Mouse (Mus musculus) midbrain, embryonic 12.5 days (tissue): Measurements from ENCODE around the gene Map3k7cl. TPM values are rescaled to one million over a fixed set of nuclear protein-coding genes. Genes with fewer than 3 reads are reported as not detected.
A peak's percentile ranks its signal among the peaks of the same experiment; 100 is the strongest.

ENCODE experiments used
- ATAC-seq: fragments of 200-750 bp; cut with Nextera tagmentation; 2 replicates; pipeline ENCODE4 v1.8.0; 2017; ENCODE audit warnings: low read depth, moderate TSS enrichment, moderate library complexity; ENCODE audit not compliant: low FRiP score
- H3K27ac ChIP-seq: fragments of 300-500 bp; sonication (generic); replicated peaks from 2 replicates; pipeline ENCODE4 v1.5.1; 2016; ENCODE audit warnings: mild to moderate bottlenecking
- H3K27me3 ChIP-seq: fragments of 300-500 bp; sonication (generic); 2 replicates; pipeline ENCODE4 v1.6.1; 2016; ENCODE audit warnings: mild to moderate bottlenecking
- H3K36me3 ChIP-seq: fragments of 300-500 bp; sonication (generic); 2 replicates; pipeline ENCODE4 v1.6.1; 2016
- H3K4me1 ChIP-seq: fragments of 300-500 bp; sonication (generic); 2 replicates; pipeline ENCODE4 v1.6.1; 2016
- H3K4me2 ChIP-seq: fragments of 300-500 bp; sonication (generic); replicated peaks from 2 replicates; pipeline ENCODE4 v1.6.1; 2016; ENCODE audit warnings: mild to moderate bottlenecking, moderate library complexity
- H3K4me3 ChIP-seq: fragments of 300-500 bp; sonication (generic); 2 replicates; pipeline ENCODE4 v1.5.1; 2016; ENCODE audit warnings: mild to moderate bottlenecking
- H3K9ac ChIP-seq: fragments of 300-500 bp; sonication (generic); replicated peaks from 2 replicates; pipeline ENCODE4 v1.6.1; 2016; ENCODE audit warnings: mild to moderate bottlenecking, moderate library complexity
- H3K9me3 ChIP-seq: fragments of 300-500 bp; sonication (generic); 2 replicates; pipeline ENCODE4 v1.6.1; 2016; ENCODE audit warnings: mild to moderate bottlenecking
- WGBS: fragments of 180-500 bp; shearing (Covaris S2); methylation state at CpG from one replicate; pipeline ENCODE4 v1.1.7; 2016; 5-methylcytosine and 5-hydroxymethylcytosine counted together
- polyA plus RNA-seq: library from polyadenylated mRNA; unstranded; fragments of >200 nt; fragmentation: Nextera tagmentation; extraction: Ambion mirVana; gene quantifications from 2 replicates; pipeline ENCODE4 v1.2.1, GENCODE M21; 2016

Gene Map3k7cl
- polyA plus RNA-seq, 1 experiment from 2014 or later: not detected

DNA sequence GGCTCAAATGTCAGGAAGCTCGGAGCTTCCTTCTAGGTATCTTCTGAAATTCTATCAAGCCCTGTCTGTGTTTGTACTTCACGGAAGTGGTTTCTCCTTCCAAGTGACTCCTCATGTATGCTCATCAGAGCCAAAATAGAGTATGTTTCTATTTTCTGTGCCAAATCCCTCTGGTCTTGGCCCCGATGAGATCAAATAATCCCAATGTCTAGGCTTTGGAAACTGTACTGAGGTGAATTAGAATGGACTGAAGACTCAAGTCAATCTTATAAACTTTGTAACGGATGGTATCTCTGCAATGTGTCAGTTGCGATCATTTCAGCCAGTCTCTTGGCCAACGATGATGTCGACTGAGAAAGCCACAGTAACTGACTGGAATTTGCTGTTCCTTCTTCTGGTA, 15.1 kb downstream of the Map3k7cl start:
- Histone ChIP-seq H3K4me3 (no peak overlapping the region), H3K27ac (no peak overlapping the region), H3K9ac (no peak overlapping the region), H3K4me1 (no peaks in the 10 kb centered on the region), H3K36me3 (no peaks in the 10 kb centered on the region), H3K9me3 (no peaks in the 10 kb centered on the region), H3K27me3 (no peaks in the 10 kb centered on the region), H3K4me2 (no peak overlapping the region)
- WGBS: 94% methylated on average over 7 of the region's 7 CpGs
- ATAC-seq: no peak

DNA sequence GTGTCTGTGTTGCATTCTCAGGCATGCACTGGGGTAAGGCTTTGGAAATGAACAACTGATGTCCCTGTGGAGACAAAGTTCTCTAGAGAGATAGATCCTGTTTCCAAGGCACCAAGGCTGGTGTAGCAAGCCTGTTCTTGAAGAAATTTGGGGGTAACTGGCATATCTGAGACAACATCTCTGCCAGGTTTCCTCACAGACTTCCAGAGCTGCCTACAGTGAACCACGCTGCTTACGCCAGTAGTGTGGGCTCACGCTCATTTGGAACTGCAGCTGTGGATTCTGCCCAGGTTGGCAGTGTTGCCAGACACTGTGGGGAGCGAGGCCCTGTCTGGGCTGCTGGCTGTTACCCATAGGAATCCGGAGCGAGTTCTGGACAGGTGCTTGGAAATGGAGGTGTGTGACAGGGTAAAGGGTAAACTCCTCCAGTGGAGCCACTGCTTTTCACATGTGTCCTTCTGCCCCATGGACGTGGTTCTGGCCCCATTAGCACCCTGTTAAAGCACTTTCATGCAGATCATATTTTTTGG, 16.5 kb downstream of the Map3k7cl start:
- no peak overlapping the region for H3K4me2 ChIP-seq
- no peak overlapping the region for H3K9ac ChIP-seq
- no peaks in the 10 kb centered on the region for H3K36me3 ChIP-seq
- H3K4me3 ChIP-seq: no peak overlapping the region
- ATAC-seq: no peak
- no peaks in the 10 kb centered on the region for H3K4me1 ChIP-seq
- no peak overlapping the region for H3K27ac ChIP-seq
- no peaks in the 10 kb centered on the region for H3K9me3 ChIP-seq
- H3K27me3 ChIP-seq: no peaks in the 10 kb centered on the region
- 91% methylated on average over 7 of the region's 7 CpGs for WGBS

DNA sequence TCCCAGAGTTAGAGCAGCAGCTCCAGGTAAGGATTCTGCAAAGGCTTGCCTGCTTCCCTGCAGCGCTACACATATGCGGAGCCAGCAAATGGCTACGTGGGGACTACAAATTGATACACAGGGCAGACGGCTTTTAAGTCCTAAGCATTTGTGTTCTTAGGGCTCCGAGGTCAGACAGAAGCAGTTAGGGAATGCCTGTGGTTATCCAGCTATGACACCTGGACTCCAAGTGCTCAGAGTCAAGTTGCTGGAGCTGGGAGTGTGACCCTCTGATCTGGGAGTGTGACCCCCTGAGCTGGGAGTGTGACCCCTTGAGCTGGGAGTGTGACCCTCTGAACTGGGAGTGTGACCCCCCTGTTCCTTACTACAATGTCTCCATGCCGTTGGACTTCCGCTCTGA, 17.2 kb downstream of the Map3k7cl start:
- H3K27me3 ChIP-seq: no peaks in the 10 kb centered on the region
- H3K9ac ChIP-seq: no peak overlapping the region
- no peak overlapping the region for H3K27ac ChIP-seq
- ATAC-seq: no peak
- H3K9me3 ChIP-seq: no peaks in the 10 kb centered on the region
- H3K4me3 ChIP-seq: no peak overlapping the region
- H3K4me2 ChIP-seq: no peak overlapping the region
- no peaks in the 10 kb centered on the region for H3K4me1 ChIP-seq
- 74% methylated on average over 7 of the region's 7 CpGs for WGBS
- H3K36me3 ChIP-seq: no peaks in the 10 kb centered on the region

DNA sequence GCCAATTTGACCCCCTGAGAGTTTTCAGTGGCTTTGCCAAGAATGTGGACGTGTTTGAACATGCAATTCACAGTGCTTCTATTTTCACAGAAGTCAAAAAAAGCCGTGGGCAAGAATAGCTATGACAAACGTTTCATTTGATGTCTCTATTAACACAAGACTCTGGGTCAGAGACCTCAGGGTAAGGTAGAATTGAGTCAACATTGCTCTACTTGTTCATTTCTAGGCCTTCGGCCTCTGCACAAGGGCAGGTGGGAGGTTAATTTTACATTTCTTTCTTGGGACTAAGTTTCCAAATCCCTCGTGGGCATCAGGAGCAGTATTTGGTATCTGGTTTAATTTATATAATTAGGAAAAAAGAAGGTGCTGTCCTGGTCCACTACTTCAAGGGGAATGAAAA, 20.3 kb downstream of the Map3k7cl start:
- Histone ChIP-seq H3K4me3 (no peak overlapping the region), H3K9ac (no peak overlapping the region), H3K27me3 (no peaks in the 10 kb centered on the region), H3K36me3 (no peaks in the 10 kb centered on the region), H3K4me2 (no peak overlapping the region), H3K9me3 (no peaks in the 10 kb centered on the region), H3K4me1 (no peaks in the 10 kb centered on the region), H3K27ac (no peak overlapping the region)
- no peak for ATAC-seq
- WGBS: 76% methylated on average over 5 of the region's 5 CpGs

DNA sequence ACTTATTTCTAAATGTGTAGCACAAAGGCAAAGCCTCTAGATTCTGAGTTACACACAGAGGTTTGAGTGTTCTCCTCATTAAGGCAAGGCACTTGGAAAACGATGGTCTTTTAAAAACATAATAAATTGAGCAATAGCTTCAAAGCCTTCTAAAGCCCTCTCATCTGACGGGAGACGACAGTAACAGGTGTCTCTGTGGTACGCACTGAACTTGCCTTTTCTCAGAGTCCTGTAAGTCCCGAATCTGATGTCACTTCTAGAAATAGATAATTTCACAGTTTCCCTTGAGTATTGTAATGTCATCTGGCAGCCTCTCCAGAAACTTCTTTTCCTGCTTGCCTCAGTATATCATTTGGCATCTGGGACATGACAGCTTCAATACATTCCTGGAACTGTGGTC, 21.0 kb downstream of the Map3k7cl start:
- Histone ChIP-seq H3K27ac (no peak overlapping the region), H3K9ac (no peak overlapping the region), H3K36me3 (no peaks in the 10 kb centered on the region), H3K4me2 (no peak overlapping the region), H3K4me1 (no peaks in the 10 kb centered on the region), H3K27me3 (no peaks in the 10 kb centered on the region), H3K4me3 (no peak overlapping the region), H3K9me3 (no peaks in the 10 kb centered on the region)
- WGBS: 82% methylated on average over 5 of the region's 5 CpGs
- ATAC-seq: no peak

DNA sequence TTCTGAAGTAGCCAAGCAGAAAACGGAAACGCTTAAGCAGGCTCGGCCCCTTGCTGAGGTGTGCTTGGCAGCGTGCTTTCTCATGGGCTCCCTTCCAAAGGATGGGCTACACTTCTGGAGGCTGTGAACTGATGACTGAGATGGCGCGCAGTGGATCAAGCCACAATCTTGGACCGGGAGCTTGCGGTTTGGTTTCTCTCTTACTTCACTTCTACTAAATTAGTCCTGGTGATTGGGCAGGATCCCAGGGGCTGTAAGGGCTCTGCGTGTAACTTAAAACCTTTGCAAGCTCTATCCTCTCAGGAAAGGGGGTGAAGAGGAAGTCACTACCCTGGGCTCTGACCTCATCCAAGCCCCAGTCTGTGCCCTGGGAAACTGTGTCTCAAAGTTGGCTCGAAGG, 22.5 kb downstream of the Map3k7cl start:
- H3K27me3 ChIP-seq: no peaks in the 10 kb centered on the region
- WGBS: 76% methylated on average over 10 of the region's 10 CpGs
- no peak overlapping the region for H3K4me2 ChIP-seq
- H3K27ac ChIP-seq: no peak overlapping the region
- H3K9ac ChIP-seq: no peak overlapping the region
- no peaks in the 10 kb centered on the region for H3K4me1 ChIP-seq
- H3K36me3 ChIP-seq: no peaks in the 10 kb centered on the region
- no peak overlapping the region for H3K4me3 ChIP-seq
- no peak for ATAC-seq
- no peaks in the 10 kb centered on the region for H3K9me3 ChIP-seq

DNA sequence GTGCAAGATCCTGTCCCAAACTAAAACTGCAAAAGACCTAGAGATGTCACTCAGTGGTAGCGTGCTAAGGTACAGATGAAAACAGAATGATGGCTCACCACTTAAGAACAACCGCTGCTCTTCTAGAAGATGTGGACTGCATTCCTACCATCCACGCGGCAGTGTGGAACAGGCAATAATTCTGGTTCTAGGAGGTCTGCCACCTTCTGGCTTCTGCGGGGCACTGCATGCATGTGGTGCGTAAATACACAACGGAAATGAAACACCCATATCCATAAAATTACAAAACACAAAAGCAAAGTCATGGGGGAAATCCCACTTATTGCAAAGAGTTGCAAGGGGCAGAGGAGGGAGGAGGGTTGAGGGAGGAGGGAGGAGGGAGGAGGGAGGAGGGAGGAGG, 25.8 kb downstream of the Map3k7cl start:
- Histone ChIP-seq H3K4me1 (no peaks in the 10 kb centered on the region), H3K4me2 (no peak overlapping the region), H3K36me3 (no peaks in the 10 kb centered on the region), H3K27ac (no peak overlapping the region), H3K4me3 (no peak overlapping the region), H3K27me3 (no peaks in the 10 kb centered on the region), H3K9me3 (no peaks in the 10 kb centered on the region), H3K9ac (no peak overlapping the region)
- no peak for ATAC-seq
- WGBS: 86% methylated on average over 7 of the region's 7 CpGs

DNA sequence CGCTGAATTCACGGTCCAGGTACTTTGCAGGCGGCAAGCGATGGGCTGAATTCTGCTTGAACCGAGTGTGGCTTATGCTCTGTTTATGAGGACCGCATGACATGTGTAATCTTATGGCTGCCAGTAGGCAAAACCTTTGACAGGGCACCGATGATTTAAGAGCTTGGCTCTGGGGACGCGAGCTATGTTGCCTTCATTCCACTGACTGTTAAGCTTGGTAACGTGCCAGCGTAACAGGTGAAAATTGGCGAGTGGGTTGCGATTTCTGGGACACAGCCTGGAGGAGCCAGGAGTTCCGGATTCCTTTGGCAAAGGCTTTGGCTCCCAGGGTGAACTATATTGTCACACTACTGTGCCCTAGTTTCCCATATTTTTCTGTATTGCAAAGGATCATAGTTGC, 26.3 kb downstream of the Map3k7cl start:
- 82% methylated on average over 14 of the region's 14 CpGs for WGBS
- ATAC-seq: no peak
- no peaks in the 10 kb centered on the region for H3K36me3 ChIP-seq

DNA sequence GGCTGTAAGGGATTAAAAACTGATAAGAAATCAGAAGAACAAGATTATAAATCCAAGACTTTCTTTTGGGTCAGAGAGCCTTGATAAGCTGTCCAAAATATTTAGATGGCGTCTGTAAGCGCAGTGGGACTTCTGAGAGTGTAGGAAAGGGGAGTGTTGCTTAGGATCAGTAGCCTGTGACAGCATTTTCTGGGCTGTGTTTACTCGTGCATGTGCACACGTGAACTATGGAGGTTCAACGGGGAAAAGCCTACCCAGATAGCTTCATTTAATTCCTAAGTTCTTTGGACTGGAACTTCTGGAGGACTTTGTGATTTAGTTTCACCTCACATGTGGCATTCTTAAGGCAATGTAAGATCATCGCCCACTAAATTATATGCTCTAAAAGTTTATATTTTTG, 29.6 kb downstream of the Map3k7cl start:
- ATAC-seq: no peak
- H3K4me2 ChIP-seq: no peak overlapping the region
- no peaks in the 10 kb centered on the region for H3K36me3 ChIP-seq
- H3K9ac ChIP-seq: no peak overlapping the region
- H3K27me3 ChIP-seq: no peaks in the 10 kb centered on the region
- no peaks in the 10 kb centered on the region for H3K9me3 ChIP-seq
- no peak overlapping the region for H3K27ac ChIP-seq
- no peak overlapping the region for H3K4me3 ChIP-seq
- WGBS: 85% methylated on average over 6 of the region's 6 CpGs
- H3K4me1 ChIP-seq: no peaks in the 10 kb centered on the region

More for the DNA sequence above, 26.3 kb downstream of the Map3k7cl start:
- H3K27ac ChIP-seq: no peak overlapping the region
- no peaks in the 10 kb centered on the region for H3K9me3 ChIP-seq
- no peaks in the 10 kb centered on the region for H3K27me3 ChIP-seq
- H3K4me3 ChIP-seq: no peak overlapping the region
- no peak overlapping the region for H3K9ac ChIP-seq
- H3K4me1 ChIP-seq: no peaks in the 10 kb centered on the region
- no peak overlapping the region for H3K4me2 ChIP-seq

DNA sequence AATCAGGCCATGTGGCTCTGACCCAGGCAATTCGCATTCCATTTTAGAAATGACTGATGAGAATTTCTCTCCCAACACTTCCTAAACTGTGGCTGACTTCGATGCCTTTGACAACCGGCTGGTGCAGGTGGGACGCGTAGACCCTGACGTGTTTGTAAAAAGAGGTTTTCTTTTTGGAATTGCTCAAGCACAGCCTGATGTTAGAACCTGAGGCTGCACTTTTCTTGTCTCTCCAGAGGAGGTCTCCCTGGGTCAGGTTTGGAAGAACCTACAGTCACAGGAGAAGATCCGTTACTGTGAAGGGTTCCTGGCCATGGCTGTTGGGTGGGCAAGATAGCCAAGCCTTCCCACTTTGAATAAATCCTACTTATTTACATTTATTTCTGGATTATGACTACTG, 31.5 kb downstream of the Map3k7cl start:
- H3K9me3 ChIP-seq: no peaks in the 10 kb centered on the region
- H3K4me1 ChIP-seq: no peaks in the 10 kb centered on the region
- H3K27ac ChIP-seq: no peak overlapping the region
- H3K4me2 ChIP-seq: no peak overlapping the region
- no peak overlapping the region for H3K9ac ChIP-seq
- ATAC-seq: no peak
- H3K27me3 ChIP-seq: no peaks in the 10 kb centered on the region
- no peaks in the 10 kb centered on the region for H3K36me3 ChIP-seq
- H3K4me3 ChIP-seq: no peak overlapping the region
- WGBS: 84% methylated on average over 7 of the region's 7 CpGs

DNA sequence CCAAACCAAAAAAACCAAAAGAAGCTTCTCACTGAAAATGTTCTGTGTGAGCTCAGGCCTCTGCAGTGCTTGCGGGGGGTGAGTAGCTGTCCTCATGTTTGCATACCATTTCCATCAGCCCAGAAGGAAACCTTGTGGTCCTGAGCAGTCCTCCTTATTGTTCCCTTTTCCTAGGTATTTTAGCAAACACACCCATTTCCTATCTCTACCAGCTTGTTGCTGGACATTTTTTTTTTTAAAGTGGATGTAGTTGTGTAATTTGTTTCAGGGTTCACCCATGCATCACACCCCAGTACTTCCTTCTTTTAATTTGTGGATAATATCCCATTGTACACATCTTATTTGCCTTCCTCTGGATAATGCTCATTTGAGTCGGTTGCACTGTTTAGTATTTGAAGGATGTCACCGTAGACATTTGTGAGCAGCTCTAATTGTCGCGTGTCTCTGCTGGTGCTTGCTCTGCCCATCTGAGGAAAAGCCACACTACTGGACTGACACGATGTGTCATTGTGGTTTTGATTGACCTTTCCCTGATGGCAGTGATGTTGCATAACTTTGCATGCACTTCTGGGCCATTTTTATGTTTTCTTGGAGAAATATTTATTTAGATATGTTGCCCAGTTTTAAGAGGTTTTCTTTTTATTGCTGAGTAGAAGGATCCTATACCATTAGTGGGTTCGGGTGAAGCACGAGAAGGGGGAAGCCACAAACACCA, 32.6 kb downstream of the Map3k7cl start:
- no peak overlapping the region for H3K9ac ChIP-seq
- no peak for ATAC-seq
- H3K36me3 ChIP-seq: no peaks in the 10 kb centered on the region
- 93% methylated on average over 8 of the region's 8 CpGs for WGBS
- no peaks in the 10 kb centered on the region for H3K9me3 ChIP-seq
- no peak overlapping the region for H3K4me3 ChIP-seq
- H3K27me3 ChIP-seq: no peaks in the 10 kb centered on the region
- no peaks in the 10 kb centered on the region for H3K4me1 ChIP-seq
- H3K27ac ChIP-seq: no peak overlapping the region
- H3K4me2 ChIP-seq: no peak overlapping the region

DNA sequence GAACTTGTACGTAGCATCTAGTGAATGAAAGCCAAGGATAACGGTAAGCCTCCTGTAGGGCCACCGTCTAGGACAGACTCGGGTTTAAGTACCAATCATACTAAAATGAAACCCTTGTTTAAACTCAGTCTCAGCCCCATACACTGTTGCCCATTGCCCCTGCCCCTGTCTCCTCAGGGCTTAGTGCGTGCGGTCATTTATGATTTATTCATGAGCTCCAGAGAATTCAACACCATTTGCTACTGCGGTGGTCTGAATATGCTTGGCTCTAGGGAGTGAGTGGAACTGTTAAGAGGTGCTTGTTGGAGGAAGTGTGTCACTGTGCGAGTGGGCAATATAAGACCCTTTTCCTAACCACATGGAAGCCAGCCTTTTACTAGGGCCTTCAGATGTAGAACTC, 34.7 kb downstream of the Map3k7cl start:
- no peaks in the 10 kb centered on the region for H3K27me3 ChIP-seq
- H3K4me1 ChIP-seq: no peaks in the 10 kb centered on the region
- WGBS: 65% methylated on average over 8 of the region's 8 CpGs
- no peak overlapping the region for H3K27ac ChIP-seq
- peak; percentile 80 for ATAC-seq
- H3K4me2 ChIP-seq: no peak overlapping the region
- no peak overlapping the region for H3K9ac ChIP-seq
- H3K9me3 ChIP-seq: no peaks in the 10 kb centered on the region
- no peak overlapping the region for H3K4me3 ChIP-seq
- no peaks in the 10 kb centered on the region for H3K36me3 ChIP-seq

DNA sequence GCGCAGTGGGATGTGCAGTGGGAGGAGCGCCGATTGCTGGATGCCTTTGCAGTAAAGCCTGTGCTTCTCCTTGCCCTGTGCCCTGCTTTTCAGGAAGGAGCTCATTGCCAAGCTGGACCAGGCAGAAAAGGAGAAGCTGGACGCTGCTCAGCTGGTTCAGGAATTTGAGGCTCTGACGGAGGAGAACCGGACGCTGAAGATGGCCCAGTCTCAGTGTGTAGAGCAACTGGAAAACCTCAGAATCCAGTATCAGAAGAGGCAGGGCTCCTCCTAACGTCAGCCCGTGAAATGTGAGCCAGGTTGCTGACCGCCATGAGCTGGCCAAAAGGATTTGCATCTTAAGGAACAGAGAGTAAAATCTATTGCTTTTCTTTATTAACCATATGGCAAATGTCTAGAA, 41.0 kb downstream of the Map3k7cl start:
- 73% methylated on average over 10 of the region's 10 CpGs for WGBS
- no peak for ATAC-seq
- Histone ChIP-seq H3K4me2 (no peak overlapping the region), H3K9me3 (no peaks in the 10 kb centered on the region), H3K36me3 (no peaks in the 10 kb centered on the region), H3K4me1 (peaks cover 7% of the 10 kb centered on the region; the same call in 1 of the 2 replicates), H3K9ac (no peak overlapping the region), H3K27ac (no peak overlapping the region), H3K27me3 (no peaks in the 10 kb centered on the region), H3K4me3 (no peak overlapping the region)
